Mouse (Mus musculus) heart, postnatal 36 days (tissue): ENCODE results near the gene Rhoh. TPM values are rescaled to one million over a fixed set of nuclear protein-coding genes. Genes with fewer than 3 reads are reported as not detected.

ENCODE experiments used
- DNase-seq, 2 experiments: peaks; one replicate each; pipeline ENCODE4 v3.0.0; 2021 to 2022
- intact Hi-C: fragments of 180-260 bp; cut with DNase I; formaldehyde crosslinking; loops from one replicate; pipeline ENCODE4 v1.15.1; 2025
- total RNA-seq, 2 experiments: library from RNA; stranded (reverse); gene quantifications; 2 replicates each; pipeline ENCODE4 v1.2.3; 2021

Gene Rhoh
- under 1 TPM; 0.42 to 0.92 TPM for total RNA-seq

DNA sequence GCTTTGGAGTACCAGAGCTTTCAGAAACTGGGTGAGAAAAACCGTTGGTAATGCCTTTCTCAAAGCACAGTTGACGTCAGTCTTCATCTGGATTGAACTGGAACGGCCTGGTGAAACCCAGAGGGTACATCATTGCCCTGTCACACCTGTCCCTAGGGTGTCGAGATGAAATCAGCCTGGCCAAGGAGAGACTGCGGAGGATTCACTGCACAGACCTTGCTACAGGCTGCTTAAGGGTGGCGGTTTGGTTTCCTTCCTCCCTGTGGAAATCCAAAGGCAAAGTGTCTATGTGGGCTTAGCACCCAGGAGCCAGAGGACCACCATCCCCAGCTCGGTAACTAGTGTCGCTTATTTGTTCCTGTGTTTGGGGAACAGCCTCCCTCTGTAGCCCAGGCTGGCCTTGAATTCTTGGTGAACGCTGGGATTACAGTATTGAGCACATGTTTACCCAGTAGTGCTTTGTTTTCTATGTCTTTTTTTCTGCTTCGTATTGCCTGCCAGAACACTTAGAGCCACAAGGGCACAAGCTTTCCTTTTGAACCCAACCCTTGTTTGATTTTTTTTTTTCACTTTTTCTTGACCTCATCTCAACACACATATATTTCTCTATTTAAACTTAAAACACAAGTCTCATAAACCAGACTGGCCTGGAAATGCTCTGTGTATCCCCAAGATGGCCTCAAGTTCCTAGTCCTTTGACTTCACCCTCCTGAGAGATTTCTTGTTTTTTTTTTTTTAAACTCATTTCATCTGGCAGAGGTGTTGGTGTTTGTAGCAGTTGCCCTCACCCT, at the start of gene Rhoh:
Rhoh (plus strand) TSS at position 60 of the 791 bp plus-strand sequence.
- no peak for DNase-seq
- intact Hi-C loops, result no loop called here

DNA sequence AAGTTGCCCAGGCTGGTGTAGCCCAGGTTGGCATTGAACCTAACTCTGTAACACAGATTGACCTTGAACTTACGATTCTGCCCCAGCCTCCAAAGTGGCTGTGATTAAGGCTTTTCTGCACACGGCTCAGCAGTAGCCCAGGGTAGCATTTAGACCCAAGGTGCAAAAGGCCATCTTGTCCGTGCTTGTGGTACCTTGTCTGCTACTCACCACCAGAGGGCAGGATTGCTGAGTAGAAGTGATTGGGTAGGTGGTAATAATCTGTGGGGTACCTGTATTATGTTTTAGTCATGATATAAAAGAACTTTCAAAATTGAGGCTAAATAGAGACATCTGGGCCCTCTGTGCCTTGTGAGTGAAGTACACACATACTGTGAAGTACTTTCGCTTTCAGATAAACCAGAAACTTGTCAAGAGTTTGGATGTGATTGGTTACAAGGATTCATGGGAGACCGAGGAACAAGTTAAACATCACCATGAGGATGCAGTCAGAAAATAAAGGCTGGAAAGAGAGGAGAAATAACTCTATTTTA, 37.3 kb upstream of the Rhoh start:
- peak; percentile 20 to 23 for DNase-seq
- intact Hi-C loops, result loop anchor here (2.0 kb wide), 1 partner anchor 113 kb away; no protein-coding TSS in a partner anchor

DNA sequence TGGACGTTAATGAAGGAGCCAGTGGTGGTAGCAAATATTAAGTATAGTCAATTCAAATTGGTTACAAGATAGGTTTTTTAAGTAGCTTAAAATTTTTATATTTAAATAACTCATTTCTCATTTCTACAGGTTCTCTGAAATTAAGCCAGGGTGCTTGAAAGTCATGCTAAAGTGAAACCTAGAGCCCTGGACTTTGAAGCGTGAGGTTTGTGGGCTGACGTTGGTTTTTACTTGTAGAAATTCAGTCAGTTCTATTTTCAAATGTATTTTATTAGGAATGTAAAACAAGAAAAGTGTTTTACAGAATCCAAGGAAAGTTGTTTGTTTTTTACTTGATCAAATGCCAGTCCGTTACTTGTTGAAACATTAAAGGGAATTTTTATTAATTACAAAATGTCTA, 34.5 kb upstream of the Rhoh start:
- intact Hi-C loops, result no loop called here
- DNase-seq, result no peak

DNA sequence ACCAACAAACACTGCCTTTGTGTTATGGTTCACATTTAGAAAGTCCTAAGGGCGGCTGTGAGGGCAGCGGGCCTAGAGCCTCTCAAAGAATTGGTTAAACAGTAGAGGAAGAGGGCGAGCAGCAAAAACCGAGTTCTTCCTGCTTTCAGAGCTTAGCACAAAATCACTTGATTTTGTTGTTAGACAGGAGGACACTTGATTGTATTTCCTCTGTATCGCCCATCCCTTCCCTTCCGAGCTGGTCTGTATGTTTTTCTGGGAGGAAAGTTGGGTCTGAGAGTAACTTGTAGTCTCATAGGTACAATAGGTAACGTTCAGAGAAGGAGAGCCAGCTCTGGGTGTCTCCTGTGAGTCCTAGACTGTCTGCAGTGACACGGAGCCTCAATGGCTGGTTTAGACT, 33.9 kb upstream of the Rhoh start:
- DNase-seq, result no peak
- intact Hi-C loops, result no loop called here

DNA sequence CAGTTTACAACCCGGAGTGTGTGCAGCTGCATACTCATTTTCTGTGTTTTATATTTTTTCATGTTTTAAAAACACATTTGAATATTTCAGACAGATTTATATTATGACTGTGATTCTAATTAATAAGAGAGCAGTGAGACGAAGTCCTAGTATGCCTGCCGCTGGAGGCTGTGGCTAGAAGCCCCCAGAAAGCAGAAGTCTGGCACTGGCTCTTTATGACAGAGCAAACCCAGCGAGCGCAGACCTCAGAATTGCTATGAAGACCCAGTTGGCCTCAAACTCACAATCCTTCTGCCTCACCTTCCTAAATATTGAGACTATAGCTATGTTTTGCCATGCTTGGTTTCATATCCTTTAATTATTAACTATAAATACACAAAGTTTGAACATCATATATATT, 32.8 kb upstream of the Rhoh start:
- intact Hi-C loops, result no loop called here
- no peak for DNase-seq

DNA sequence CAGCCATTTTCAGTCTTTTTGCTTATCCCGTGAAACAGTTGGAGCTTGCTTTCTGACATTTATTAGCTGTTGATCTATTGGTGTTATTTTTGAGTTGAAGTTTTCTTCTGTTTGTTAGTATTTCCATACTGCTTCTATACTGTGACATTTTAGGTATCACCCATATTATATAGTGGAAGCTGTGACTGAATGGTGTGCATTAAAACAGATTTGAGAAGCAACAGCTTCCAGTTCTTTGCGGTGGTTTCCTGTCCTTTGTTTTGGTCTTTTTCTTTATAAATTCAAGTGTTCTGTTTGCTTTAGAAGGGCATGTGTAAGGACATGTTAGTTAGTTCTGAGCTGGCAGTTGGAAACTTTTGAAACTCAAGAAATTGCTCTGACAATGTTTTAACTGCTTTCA, 32.0 kb upstream of the Rhoh start:
- DNase-seq, result no peak
- intact Hi-C loops, result no loop called here

DNA sequence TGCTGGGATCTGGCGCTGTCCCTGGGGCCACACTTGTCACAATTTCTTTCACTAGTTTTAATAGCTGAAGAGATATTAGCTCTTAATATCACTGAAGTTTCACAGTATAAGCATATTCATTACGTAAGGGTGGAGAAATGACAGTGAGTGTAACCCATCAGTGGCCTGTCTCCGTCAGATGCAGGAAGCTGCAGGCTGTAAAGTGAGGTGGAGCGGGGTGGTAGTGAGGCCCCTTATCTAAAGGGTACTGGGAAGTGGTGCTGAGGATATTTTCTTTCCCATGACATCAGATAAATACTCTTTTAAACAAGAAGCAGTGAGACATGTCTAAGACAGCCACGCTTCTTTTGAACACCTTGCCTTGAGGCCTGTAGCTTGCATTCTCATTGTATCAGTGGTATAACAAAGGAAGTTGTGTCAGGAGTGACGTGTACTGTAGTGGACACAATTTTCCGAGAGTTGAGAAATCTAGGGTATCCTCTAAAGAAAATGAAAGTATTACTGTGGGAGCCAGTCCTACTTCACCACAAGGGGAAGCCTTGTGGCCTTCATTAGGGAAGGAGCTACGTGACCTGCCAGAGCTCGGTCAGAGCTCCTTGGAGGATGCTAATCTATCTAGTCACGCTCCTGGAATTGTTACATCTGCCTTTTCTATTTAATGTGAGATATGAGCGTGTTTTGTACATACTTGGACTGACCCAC, 28.9 kb upstream of the Rhoh start:
- DNase-seq, result no peak
- intact Hi-C loops, result no loop called here

DNA sequence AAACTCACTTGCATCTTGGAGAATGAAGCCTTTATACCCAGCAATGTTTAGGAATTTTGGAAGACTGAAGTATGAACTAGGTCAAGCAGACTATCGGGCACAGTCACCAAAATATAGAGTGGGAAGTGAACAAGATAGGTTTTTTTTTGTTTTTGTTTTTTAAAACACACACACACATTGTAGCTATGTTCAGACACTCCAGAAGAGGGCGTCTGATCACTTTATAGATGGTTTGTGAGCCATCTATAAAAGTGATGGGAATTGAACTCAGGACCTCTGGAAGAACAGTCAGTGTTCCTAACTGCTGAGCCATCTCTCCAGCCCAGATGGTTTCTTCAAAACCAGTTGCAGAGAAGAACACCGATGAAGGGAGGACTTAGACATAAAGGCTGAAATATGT, 27.9 kb upstream of the Rhoh start:
- no peak for DNase-seq
- intact Hi-C loops, result no loop called here

DNA sequence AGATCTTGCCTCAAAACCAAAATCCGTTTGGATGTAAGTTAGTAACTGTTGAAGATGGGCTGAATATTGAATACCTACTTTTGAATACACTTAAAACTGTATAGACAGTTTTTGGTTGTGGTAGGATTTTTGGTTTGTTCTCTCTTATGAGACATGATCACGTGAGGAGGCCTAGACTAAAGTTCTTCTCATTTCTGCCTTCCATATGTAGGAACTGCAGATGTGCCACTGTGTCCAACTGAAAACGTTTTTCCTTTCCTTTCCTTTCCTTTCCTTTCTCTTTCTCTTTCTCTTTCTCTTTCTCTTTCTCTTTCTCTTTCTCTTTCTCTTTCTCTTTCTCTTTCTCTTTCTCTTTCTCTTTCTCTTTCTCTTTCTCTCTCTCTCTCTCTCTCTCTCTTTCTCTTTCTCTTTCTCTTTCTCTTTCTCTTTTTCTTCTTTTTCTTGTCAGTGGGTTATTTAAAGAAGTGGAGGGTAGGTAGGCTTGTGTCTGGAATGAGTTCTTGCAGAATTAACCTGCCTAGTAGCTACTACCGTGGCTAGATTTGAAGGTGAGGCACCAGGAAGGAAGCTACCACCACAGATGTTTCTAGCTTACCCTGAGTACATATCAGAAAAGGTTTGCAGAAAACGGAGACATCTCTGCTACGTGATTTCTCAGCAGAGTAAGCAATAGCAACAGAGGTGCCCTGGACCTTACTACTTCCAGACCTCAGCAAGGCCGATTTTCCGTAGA, 27.1 kb upstream of the Rhoh start:
- DNase-seq, result no peak

DNA sequence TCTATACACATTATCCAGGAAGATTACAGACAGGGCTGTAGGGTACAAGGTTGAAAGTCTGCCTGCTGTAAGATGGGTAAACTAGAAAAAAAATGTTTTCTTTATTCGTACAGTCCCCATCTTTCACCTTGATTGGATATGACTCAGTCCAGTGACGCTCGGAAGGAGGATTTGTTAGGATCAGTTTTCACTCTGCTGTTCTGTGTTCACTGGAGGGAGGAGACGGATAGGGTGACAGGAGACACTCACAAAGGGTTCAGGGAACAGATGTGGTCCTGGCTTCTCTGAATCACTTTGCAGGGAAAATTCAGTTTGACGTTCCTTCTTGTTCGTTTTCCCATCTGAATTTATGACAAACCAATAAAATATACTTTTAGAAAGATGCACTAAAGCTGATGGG, 23.0 kb upstream of the Rhoh start:
- no peak for DNase-seq
- intact Hi-C loops, result no loop called here

More for the DNA sequence above, 27.1 kb upstream of the Rhoh start:
- intact Hi-C loops, result no loop called here

DNA sequence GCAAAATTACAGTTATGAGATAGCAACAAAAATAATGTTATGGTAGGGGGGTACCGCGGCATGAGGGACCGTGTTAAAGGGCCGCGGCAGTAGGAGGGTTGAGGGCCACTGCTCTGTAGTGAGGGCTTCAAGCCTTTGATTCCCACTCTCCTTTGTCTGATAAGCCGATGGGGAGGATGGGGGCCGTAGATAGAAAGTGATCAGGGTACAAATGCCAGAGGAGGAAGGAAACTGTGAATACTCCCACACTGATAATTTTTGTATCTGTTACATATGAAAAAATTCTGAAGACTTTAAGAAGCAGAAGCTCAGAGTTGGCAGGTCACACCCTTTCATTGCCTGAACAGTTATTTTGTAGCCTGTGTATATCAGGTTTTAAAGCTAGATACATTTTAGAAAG, 18.1 kb upstream of the Rhoh start:
- intact Hi-C loops, result no loop called here
- no peak for DNase-seq

DNA sequence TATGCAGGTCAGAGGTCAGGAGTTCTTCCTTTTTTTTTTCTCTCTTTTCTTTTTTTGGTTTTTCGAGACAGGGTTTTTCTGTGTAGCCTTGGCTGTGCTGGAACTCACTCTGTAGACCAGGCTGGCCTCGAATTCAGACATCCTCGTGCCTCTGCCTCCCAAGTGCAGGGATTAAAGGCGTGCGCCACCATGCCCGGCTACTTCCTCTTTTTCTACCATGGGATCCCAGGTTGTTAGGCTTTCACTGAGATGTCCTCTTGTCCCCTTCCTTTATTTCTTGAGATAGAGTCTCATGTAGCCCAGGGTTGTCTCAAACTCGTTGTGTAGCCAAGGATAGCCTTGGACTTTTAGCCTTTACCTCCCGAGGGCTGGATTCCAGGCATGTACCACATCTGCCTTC, 14.5 kb upstream of the Rhoh start:
- intact Hi-C loops, result no loop called here

DNA sequence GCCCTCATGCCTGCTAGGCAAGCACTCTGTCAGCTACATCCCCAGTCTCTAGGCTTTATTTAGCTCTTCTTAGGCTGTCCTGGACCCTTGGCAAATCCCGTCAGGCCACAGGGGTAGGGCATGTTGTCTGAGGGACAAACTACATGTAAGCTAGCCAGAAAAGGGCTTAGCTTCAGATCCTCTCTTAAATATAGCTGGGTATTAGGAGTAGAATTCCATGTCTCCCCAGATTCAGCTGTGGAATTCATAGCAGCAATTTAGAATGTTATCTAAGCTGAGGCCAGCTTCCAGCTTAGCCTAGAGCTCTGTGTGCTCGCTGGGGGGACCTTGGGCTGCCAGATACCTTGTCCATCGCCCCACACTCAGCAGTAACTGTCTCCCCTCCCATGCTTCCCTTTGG, 14.1 kb upstream of the Rhoh start:
- DNase-seq, result no peak
- intact Hi-C loops, result no loop called here

More for the DNA sequence above, 14.5 kb upstream of the Rhoh start:
- DNase-seq, result no peak

DNA sequence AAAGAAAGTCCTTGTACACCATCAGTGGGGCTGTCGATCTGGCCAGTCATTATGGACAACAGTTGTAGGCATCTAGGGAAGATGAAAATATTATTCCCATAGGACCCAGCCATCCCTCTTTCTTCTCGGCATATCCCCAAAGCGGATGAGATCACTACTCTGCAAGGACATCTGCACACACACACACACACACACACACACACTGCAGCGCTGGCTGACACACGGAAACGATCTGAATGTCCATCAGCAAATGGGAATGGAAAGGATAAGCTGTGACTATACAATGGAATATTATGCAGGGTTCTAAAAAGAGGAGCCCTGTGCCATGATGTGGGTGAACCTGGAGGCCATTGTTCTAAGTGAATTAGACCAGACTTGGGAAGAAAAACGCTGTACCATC, 13.4 kb upstream of the Rhoh start:
- intact Hi-C loops, result no loop called here
- DNase-seq, result no peak

DNA sequence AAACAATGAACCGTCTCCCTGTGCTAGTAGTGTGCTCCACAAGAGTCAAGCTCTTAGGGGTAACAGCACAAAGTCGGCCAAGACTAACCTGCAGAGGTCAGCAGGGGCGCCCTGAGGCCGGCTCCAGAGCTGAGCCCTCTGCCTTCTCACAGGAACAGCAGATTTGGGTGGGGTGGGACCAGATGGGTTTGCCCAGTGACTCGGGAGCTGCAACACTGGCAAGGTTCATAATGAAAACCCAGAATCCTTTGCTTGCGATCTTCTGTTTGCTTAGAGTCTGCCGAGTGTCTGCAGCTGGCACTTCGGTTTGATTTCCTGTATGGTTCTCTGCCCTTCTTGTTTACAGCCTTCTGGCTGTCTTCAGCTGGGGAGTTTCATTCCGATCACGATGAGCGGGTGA, 10.2 kb upstream of the Rhoh start:
- intact Hi-C loops, result no loop called here
- DNase-seq, result no peak

DNA sequence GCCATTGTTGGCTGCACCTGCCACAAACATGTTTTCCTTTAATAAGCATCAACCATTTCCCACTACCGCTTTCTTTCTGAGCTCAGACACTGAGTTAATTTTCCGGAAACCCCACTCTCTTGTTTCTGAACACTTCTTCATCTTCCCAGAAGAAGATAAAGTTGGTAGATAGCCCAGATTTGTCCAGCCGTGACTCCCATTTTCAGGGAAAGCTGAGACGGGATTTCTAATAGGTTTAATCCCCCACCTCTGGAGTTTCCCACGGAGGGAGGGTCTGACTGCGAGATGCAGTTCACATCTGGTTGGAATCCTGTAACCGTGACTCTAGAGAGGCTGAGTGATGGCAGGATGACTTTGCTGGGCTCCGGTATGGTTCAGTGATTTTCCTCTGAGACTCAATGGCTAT, 6.2 kb upstream of the Rhoh start:
- DNase-seq, result no peak
- intact Hi-C loops, result no loop called here

DNA sequence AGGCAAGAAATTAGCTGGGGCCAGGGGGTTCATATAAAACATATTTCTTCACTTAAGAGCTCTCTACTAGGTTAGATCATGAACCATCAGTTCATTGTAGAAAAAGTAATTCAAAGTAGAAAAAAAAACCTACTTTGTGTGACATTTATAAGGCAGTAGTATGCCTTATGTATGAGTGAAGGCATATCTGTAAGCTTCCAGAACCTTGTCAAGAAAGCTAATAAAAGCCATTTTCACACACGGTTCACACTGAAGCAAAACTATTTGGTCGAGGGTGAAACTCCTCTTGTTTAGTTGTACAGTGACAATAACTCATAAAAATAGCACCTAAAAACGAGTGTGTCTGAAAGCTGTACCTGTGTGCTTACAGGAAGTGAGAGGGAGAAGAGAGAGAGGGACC, 5.4 kb upstream of the Rhoh start:
- no peak for DNase-seq
- intact Hi-C loops, result no loop called here

DNA sequence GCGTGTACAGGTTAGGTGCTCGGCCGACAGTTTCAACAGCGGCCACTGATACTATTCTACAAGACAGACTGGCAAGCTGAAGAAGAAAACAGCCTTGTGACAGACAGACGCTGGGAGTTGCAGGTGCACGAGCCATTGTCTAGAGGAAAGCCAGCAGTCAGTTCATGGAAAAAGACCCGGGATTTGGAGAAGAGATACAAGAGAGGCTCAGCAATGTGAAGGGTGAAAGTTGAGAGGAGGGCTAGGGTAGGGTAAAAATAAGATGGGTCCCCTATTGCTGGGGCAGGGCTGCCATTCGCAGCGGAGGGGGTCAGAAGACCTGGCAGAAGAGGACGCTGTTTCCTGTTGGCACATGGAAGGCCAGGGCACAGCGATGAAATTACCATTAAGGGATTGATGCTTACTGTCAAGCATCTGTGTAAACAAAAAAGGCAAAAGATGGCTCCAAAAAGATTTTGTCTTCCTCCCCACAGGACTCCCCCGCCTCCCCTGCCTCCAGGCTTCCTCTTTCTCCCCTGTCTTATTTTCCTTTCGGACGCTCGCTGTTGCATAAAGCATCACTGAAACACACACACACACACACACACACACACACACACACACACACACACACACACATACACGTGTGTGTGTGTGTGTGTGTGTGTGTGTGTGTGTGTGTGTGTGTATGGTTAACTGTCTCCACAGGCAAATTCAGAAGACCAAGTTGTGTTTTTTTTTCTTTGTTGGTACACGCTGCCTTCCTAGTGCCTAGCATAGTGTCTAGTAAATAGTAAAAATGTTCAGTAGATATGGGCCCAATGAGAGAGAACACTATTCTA, 4.2 kb upstream of the Rhoh start:
- no peak for DNase-seq
- intact Hi-C loops, result no loop called here

DNA sequence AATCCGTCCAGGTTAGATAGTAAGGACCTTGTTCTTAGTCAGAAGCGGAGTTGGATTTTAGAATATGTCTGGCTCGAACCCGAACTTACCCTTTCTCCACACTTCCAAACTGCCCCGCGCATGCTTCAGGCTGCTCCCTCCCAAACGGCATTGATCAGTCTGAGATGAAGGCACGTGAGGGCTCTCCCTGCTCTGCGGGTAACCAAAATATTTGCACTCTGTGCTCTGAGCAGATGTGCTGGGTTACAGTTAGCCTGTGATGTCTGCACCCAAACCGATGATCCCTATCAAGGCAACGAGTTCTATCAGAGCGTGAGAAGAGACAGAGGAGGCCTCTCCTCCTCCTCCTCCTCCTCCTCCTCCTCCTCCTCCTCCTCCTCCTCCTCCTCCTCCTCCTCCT, 3.1 kb upstream of the Rhoh start:
- intact Hi-C loops, result no loop called here
- DNase-seq, result no peak

DNA sequence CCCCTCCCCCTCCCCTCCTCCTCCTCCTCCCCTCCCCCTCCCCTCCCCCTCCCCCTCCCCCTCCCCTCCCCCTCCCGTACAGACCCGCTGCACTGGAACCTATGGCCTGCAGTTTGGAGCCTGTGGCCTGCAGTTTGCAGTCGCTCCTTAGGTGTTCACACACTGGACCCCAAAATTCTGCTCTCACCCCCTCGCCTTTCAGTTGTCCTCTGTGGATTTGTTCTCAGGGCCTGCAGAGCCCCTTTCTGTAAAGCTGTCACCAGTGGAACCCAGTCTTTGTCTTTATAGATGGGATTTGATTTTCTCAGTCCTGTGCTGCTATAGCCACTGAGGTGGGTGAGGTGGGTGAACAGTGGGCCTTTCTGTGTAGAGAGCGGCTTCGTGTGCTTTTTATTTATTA, 2.7 kb upstream of the Rhoh start:
- intact Hi-C loops, result no loop called here
- DNase-seq, result no peak

DNA sequence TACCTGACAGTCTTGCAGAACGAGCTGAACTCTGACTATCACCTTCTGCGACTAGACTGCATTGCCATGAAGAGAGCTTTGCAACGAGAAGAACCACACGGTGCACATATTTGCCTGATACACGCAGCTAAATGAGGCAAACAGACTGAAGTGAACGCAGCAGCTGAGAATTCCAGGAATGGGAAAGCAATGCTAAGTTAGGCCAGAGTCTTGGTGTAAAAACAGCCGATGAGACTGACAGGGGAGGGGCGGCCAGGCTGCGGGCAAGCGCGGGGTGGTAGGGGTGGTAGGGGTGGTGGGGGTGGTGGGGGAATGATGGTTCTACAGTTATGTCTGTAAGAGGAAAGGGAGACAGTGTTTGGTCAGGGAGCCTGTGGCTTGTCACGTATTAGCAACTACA, 2.1 kb upstream of the Rhoh start:
- no peak for DNase-seq
- intact Hi-C loops, result no loop called here
